Mouse (Mus musculus) telencephalon, adult 2 months (tissue): ENCODE results near the gene Slc25a18.

Source experiments
- DNase-seq: peaks from one replicate; pipeline ENCODE4 v3.0.0-alpha.2; 2011; ENCODE audit warnings: low read depth, low spot score

Slc25a18 gene

GRCm38 (mm10) chr6:120841754-120842153 is 68.4 kb downstream of the Slc25a18 start:
- DNase-seq, result no peak
